Mouse (Mus musculus) forebrain, embryonic 11.5 days (tissue): Measurements from ENCODE around the gene Myh2. TPM values are rescaled to one million over a fixed set of nuclear protein-coding genes. Genes with fewer than 3 reads are reported as not detected.

Experiments
- ATAC-seq: fragments of 200-750 bp; cut with Nextera tagmentation; replicated peaks from 2 replicates; pipeline ENCODE4 v1.8.0; 2017; ENCODE audit warnings: moderate TSS enrichment; ENCODE audit not compliant: low FRiP score
- DNase-seq: peaks from one replicate; pipeline ENCODE4 v3.0.0-alpha.2; 2017; ENCODE audit warnings: low spot score
- H3K27ac ChIP-seq: fragments of 300-500 bp; sonication (generic); 2 replicates; pipeline ENCODE4 v1.5.1; 2014; ENCODE audit warnings: low read depth, low read length
- H3K27me3 ChIP-seq: fragments of 300-500 bp; sonication (generic); 2 replicates; pipeline ENCODE4 v1.6.1; 2014; ENCODE audit warnings: mild to moderate bottlenecking, low read length, mixed read lengths; ENCODE audit not compliant: control insufficient read depth, insufficient read depth
- H3K36me3 ChIP-seq: fragments of 300-500 bp; sonication (generic); 2 replicates; pipeline ENCODE4 v1.6.1; 2014; ENCODE audit warnings: mild to moderate bottlenecking, low read length, moderate library complexity, mixed read lengths; ENCODE audit not compliant: control insufficient read depth, insufficient read depth
- H3K4me1 ChIP-seq: fragments of 300-500 bp; sonication (generic); replicated peaks from 2 replicates; pipeline ENCODE4 v1.6.1; 2014; ENCODE audit warnings: low read length, mixed read lengths; ENCODE audit not compliant: control insufficient read depth, insufficient read depth
- H3K4me2 ChIP-seq: fragments of 300-500 bp; sonication (generic); 2 replicates; pipeline ENCODE4 v1.6.1; 2014; ENCODE audit warnings: low read depth, mild to moderate bottlenecking, low read length, moderate library complexity, mixed read lengths; ENCODE audit not compliant: severe bottlenecking
- H3K4me3 ChIP-seq: fragments of 300-500 bp; sonication (generic); 2 replicates; pipeline ENCODE4 v1.5.1; 2014; ENCODE audit warnings: low read depth, low read length
- H3K9ac ChIP-seq: fragments of 300-500 bp; sonication (generic); 2 replicates; pipeline ENCODE4 v1.6.1; 2014; ENCODE audit warnings: low read length
- H3K9me3 ChIP-seq: fragments of 300-500 bp; sonication (generic); 2 replicates; pipeline ENCODE4 v1.6.1; 2016; ENCODE audit warnings: low read length, mixed read lengths; ENCODE audit not compliant: control insufficient read depth
- WGBS: fragments of 180-500 bp; shearing (Covaris S2); extraction: QIAGEN DNeasy Blood & Tissue Kit; methylation state at CpG from one replicate; pipeline ENCODE4 v1.1.7; 2014; 5-methylcytosine and 5-hydroxymethylcytosine counted together
- polyA plus RNA-seq: library from polyadenylated mRNA; unstranded; fragments of >200 nt; fragmentation: Nextera tagmentation; extraction: Ambion mirVana; gene quantifications from 2 replicates; pipeline ENCODE4 v1.2.1, GENCODE M21; 2014

The Myh2 gene
- polyA plus RNA-seq = not detected in 2 replicates

DNA sequence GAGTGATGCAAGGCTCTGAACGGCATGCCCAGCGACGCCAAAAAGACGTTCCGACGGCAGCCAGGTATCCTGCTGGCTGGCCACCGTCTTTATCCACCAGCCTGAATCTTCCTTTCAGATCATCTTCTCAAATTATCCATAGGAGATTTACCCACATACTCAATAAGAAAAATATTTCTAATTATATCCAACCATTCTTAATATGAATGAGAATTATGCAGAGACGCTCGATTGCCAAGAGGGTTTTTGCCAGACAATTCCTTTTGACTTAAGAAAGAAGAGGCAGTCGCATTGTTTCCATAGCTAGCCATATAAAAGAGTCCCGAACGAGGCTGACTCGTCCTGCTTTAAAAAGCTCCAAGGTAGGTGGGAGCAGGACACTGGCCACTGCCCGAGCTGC is at the start of gene Myh2:
Myh2 (plus strand) TSS at position 301 of the 400 bp plus-strand sequence.
- WGBS = 75% methylated on average over 14 of the region's 14 CpGs

DNA sequence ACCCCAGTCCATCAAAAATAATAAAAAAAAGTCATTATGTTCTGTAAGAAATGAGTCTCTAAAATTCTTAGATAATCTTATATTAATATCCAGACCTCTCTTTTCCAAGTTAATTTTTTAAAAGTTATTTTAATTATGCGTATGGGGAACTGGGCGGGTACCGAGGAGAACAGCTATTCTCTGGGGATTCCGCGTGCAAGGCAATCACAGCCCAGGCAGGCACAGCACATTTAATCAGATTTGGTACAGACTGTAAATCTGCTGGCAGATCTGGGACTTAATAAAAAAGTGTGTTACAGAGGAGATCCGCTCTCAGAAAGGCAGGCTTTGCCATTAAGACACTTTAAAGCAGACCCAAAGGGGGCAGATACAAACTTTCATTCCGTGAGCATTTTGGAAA is 45.9 kb upstream of the Myh2 start:
- no peaks in the 10 kb centered on the region for H3K9me3 ChIP-seq
- no peaks in the 10 kb centered on the region for H3K4me1 ChIP-seq
- no peak for ATAC-seq
- no peak overlapping the region for H3K27ac ChIP-seq
- H3K4me2 ChIP-seq = no peak overlapping the region
- no peak overlapping the region for H3K9ac ChIP-seq
- 93% methylated on average over 7 of the region's 7 CpGs for WGBS
- no peak overlapping the region for H3K4me3 ChIP-seq
- no peaks in the 10 kb centered on the region for H3K36me3 ChIP-seq
- H3K27me3 ChIP-seq = no peaks in the 10 kb centered on the region
- DNase-seq = no peak

More for the DNA sequence above, at the start of gene Myh2:
- DNase-seq = no peak
- H3K9me3 ChIP-seq = no peaks in the 10 kb centered on the region
- H3K27ac ChIP-seq = no peak within 1 kb of the TSS
- ATAC-seq = no peak
- H3K36me3 ChIP-seq = no peaks in the 10 kb centered on the region
- H3K4me1 ChIP-seq = no peaks in the 10 kb centered on the region
- H3K9ac ChIP-seq = no peak within 1 kb of the TSS
- H3K27me3 ChIP-seq = no peaks in the 10 kb centered on the region
- no peak within 1 kb of the TSS for H3K4me2 ChIP-seq
- H3K4me3 ChIP-seq = no peak within 1 kb of the TSS

DNA sequence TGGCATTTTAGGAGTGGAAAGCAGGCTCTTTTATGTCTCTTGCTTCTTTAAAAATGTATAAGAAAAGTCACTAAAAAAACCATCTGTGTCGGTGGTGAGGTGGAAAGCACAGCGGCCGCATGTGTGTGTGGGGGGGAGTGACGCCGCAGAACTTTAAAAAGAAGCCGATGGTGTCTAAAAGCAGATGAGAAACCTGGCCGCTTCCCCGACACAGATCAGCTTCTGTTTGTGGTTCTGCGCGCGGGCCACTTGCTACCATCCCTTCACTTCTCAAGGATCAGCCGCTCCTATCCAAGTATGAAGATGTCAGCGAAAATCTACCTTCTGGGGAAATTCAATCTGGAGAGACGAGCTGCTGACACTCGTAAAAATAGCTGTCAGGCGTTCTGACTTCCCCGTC is 45.5 kb upstream of the Myh2 start:
- WGBS = 83% methylated on average over 17 of the region's 17 CpGs
- H3K4me1 ChIP-seq = no peaks in the 10 kb centered on the region
- H3K9ac ChIP-seq = no peak overlapping the region
- DNase-seq (no peak), ATAC-seq (no peak)
- no peak overlapping the region for H3K4me3 ChIP-seq
- H3K27me3 ChIP-seq = no peaks in the 10 kb centered on the region
- no peaks in the 10 kb centered on the region for H3K9me3 ChIP-seq
- H3K4me2 ChIP-seq = no peak overlapping the region
- no peaks in the 10 kb centered on the region for H3K36me3 ChIP-seq
- no peak overlapping the region for H3K27ac ChIP-seq

DNA sequence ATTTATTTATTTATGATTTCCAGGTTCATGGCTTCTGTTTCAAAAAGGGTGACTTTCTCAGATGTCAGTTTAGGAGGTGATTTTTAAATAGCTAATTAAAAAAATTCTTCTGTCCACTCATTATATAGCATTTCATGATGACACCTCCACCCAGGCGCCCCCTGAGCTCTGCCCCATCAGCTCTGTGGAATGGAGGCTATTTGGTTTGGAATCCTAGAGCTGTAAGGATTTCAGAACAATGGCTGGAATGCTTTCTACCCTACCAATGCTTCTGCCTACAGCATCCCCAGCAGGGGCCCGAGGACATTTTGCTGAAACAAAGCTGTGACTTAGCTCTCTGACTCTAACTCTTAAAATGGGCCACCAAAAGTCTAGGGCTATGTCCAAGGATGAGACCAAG is 37.3 kb upstream of the Myh2 start:
- Histone ChIP-seq H3K9me3 (no peaks in the 10 kb centered on the region), H3K36me3 (no peaks in the 10 kb centered on the region), H3K27ac (no peak overlapping the region), H3K4me2 (no peak overlapping the region), H3K27me3 (no peaks in the 10 kb centered on the region), H3K4me1 (no peaks in the 10 kb centered on the region), H3K4me3 (no peak overlapping the region), H3K9ac (no peak overlapping the region)
- 66% methylated on average over 2 of the region's 2 CpGs for WGBS
- no peak for DNase-seq
- ATAC-seq = no peak

DNA sequence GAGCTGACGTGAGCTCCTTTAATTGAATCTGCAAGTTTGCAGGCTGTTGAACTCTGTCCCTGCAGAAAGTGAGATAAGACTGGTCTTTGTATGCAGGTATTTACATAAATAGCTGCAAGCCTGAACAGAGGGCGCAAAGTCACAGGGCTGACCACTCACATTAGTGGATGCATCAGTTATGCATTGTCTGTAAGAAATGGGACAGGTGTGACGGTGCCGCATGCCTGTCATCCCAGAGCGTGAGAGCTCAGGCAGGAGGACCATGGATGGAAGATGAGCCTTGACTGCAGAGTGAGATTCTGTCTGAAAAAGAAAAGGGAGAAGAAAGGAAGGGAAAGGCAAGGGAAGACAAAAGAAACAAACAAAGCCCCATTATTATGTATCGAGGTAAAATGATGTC is 36.2 kb upstream of the Myh2 start:
- H3K4me3 ChIP-seq = no peak overlapping the region
- no peak overlapping the region for H3K27ac ChIP-seq
- ATAC-seq = no peak
- H3K27me3 ChIP-seq = no peaks in the 10 kb centered on the region
- WGBS = 83% methylated on average over 6 of the region's 6 CpGs
- H3K4me1 ChIP-seq = no peaks in the 10 kb centered on the region
- no peaks in the 10 kb centered on the region for H3K36me3 ChIP-seq
- no peak overlapping the region for H3K9ac ChIP-seq
- no peak overlapping the region for H3K4me2 ChIP-seq
- DNase-seq = no peak
- H3K9me3 ChIP-seq = no peaks in the 10 kb centered on the region

DNA sequence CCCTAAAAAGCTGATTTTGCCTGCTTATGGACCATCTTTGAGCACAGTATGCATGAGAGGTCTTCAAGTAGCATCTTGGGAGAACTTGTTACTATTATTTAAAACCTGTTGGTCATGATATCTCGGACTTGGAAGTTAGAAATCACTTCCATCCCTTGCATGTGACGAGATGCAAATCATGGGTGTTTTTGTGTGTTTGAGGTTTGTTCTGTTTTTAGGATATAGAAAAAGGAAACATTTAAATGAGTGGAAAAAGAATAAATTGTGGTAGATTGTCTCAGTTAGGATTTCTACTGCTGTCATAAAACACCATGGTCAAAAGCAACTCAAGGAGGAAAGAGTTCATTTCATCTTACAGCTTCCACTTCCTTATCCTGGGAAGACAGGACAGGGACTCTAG is 35.3 kb upstream of the Myh2 start:
- no peak overlapping the region for H3K4me3 ChIP-seq
- no peak overlapping the region for H3K4me2 ChIP-seq
- no peaks in the 10 kb centered on the region for H3K36me3 ChIP-seq
- H3K27ac ChIP-seq = no peak overlapping the region
- WGBS = 93% methylated on average over 2 of the region's 2 CpGs
- H3K4me1 ChIP-seq = no peaks in the 10 kb centered on the region
- H3K27me3 ChIP-seq = no peaks in the 10 kb centered on the region
- no peak overlapping the region for H3K9ac ChIP-seq
- no peak for DNase-seq
- H3K9me3 ChIP-seq = no peaks in the 10 kb centered on the region
- no peak for ATAC-seq

DNA sequence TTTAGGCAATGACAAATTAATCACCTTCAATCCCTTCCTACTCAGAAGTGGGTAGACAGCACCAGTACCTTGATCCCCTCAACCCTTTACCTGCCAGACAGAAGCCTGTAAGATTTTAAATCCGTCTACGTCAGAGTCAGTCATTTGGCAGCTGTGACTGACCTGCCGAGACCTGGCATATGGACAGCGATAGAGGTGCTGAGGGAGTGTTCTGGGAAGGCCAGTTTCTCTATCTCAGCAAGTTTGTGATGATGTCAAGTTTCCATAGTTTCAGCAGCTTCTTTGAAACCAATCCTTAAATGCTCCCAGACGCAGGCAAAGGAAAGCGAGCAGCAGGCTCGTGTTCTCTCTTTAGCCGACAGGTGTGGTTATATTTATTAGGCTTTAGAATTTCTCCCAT is 31.3 kb upstream of the Myh2 start:
- no peaks in the 10 kb centered on the region for H3K4me1 ChIP-seq
- H3K4me2 ChIP-seq = no peak overlapping the region
- H3K27ac ChIP-seq = no peak overlapping the region
- ATAC-seq = no peak
- no peak overlapping the region for H3K9ac ChIP-seq
- H3K27me3 ChIP-seq = no peaks in the 10 kb centered on the region
- no peak overlapping the region for H3K4me3 ChIP-seq
- WGBS = 89% methylated on average over 8 of the region's 8 CpGs
- DNase-seq = no peak
- H3K36me3 ChIP-seq = no peaks in the 10 kb centered on the region
- H3K9me3 ChIP-seq = no peaks in the 10 kb centered on the region

DNA sequence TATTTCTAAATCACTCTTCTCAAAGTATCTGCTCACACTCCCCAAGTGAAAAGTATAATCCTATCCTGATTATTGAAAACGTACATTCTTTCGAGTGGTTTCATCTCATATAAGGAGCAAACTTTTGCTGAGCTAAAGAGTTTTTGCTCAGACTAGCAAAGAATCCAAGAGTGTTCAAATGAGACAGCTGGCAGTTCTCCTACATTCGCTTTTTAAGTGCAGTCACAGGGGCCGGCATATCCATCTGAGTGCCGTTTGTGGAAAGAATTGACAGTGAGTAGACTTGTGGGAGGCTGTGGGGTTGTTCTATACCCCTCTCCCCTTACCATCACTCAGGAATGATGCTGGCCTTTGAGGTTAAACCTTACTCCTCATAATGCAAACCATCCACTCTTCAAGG is 30.7 kb upstream of the Myh2 start:
- Histone ChIP-seq H3K27ac (no peak overlapping the region), H3K4me3 (no peak overlapping the region), H3K4me1 (no peaks in the 10 kb centered on the region), H3K9ac (no peak overlapping the region), H3K27me3 (no peaks in the 10 kb centered on the region), H3K36me3 (no peaks in the 10 kb centered on the region), H3K4me2 (no peak overlapping the region), H3K9me3 (no peaks in the 10 kb centered on the region)
- DNase-seq = no peak
- no peak for ATAC-seq
- WGBS = 84% methylated on average over 5 of the region's 5 CpGs

- H3K9me3 ChIP-seq = no peaks in the 10 kb centered on the region
- H3K36me3 ChIP-seq = no peaks in the 10 kb centered on the region
- no peaks in the 10 kb centered on the region for H3K27me3 ChIP-seq
- no peaks in the 10 kb centered on the region for H3K4me1 ChIP-seq
- DNase-seq = no peak
- no peak overlapping the region for H3K4me3 ChIP-seq
- no peak for ATAC-seq
- H3K4me2 ChIP-seq = no peak overlapping the region
- H3K9ac ChIP-seq = no peak overlapping the region
- 85% methylated on average over 6 of the region's 6 CpGs for WGBS
- H3K27ac ChIP-seq = no peak overlapping the region
These were observed 29.8 kb upstream of the Myh2 start for GRCm38 (mm10) chr11:67141031-67141430.
